Mouse (Mus musculus): ENCODE data around the gene Gm8267. TPM values are rescaled to one million over a fixed set of nuclear protein-coding genes. Genes with fewer than 3 reads are reported as not detected.

The Gm8267 gene
- polyA plus RNA-seq (2017; shearing (Covaris generic)): not detected

GRCm38 (mm10) chr14:44750240-44750639 lies at the start of gene Gm8267:
Gm8267 (minus strand) TSS chr14:44750340.

GRCm38 (mm10) chr14:44706356-44706755 lies 43.8 kb downstream of the Gm8267 start, which contains the start of gene Gm8257:
Gm8257 (minus strand) TSS chr14:44706456.

Other genes starting within 250 kb of the Gm8267 start
- not detected for gene Gm17093, start 232.1 kb downstream of the Gm8267 start, polyA plus RNA-seq (2017; shearing (Covaris generic))
- not detected for gene Gm8247, start 167.2 kb downstream of the Gm8267 start, polyA plus RNA-seq (2017; shearing (Covaris generic))
- gene Gm5624, start 122.4 kb downstream of the Gm8267 start, polyA plus RNA-seq (2017; shearing (Covaris generic)): not detected
- not detected for gene Gm8257, start 43.9 kb downstream of the Gm8267 start, polyA plus RNA-seq (2017; shearing (Covaris generic))
- not detected for gene Ptgdr, start 109.0 kb upstream of the Gm8267 start, polyA plus RNA-seq (2017; shearing (Covaris generic))
- 101 TPM for gene Ptger2, start 237.9 kb upstream of the Gm8267 start, polyA plus RNA-seq (2017; shearing (Covaris generic))